Mouse (Mus musculus): ENCODE data around the gene Prss23. TPM values are rescaled to one million over a fixed set of nuclear protein-coding genes. Genes with fewer than 3 reads are reported as not detected.

The Prss23 gene
- polyA plus RNA-seq, 1 experiment = 74.2 TPM

DNA sequence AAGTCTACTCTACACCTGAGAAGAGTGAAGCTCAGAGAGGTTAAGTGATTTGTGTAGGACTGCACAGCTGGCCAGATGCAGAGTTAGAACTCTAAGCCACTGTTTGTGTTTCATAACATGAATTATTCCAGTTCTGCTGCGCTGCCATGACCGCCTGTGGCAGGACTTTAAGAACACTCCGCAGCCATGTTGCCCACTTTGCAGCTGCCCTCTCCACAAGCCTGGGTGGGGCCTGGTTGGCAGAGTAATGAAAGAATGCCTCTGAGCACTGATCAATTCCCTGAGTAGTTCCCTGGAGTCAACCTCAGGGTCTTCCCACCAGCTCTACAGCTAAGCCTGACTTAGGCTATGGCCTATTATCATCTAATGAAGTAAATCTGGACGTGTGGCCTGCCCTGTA is 32.1 kb upstream of the Prss23 start:
- no peaks in the 10 kb centered on the region for H3K36me3 ChIP-seq (ENCODE audit: control insufficient read depth, insufficient read depth, low read length)
- TF ChIP-seq POLR2A (IDR thresholded peaks at IDR 0.05; ENCODE audit: low read depth, low read length) (no peak), CTCF (IDR thresholded peaks at IDR 0.05; ENCODE audit: extremely low read depth, insufficient read length, insufficient replicate concordance, low read depth, low read length) (no peak)
- no peaks in the 10 kb centered on the region for H3K27me3 ChIP-seq (ENCODE audit: control insufficient read depth, insufficient read depth, low read length)
- no peak overlapping the region for H3K4me3 ChIP-seq (ENCODE audit: low read depth, low read length)
- no peaks in the 10 kb centered on the region; the same call in 1 of the 2 replicates for H3K4me1 ChIP-seq (ENCODE audit: control insufficient read depth, insufficient read depth, insufficient read length, low read length)
- no peak overlapping the region for H3K27ac ChIP-seq (ENCODE audit: insufficient read depth, low read depth, low read length)
- 86% methylated on average over 4 of the region's 4 CpGs for WGBS

DNA sequence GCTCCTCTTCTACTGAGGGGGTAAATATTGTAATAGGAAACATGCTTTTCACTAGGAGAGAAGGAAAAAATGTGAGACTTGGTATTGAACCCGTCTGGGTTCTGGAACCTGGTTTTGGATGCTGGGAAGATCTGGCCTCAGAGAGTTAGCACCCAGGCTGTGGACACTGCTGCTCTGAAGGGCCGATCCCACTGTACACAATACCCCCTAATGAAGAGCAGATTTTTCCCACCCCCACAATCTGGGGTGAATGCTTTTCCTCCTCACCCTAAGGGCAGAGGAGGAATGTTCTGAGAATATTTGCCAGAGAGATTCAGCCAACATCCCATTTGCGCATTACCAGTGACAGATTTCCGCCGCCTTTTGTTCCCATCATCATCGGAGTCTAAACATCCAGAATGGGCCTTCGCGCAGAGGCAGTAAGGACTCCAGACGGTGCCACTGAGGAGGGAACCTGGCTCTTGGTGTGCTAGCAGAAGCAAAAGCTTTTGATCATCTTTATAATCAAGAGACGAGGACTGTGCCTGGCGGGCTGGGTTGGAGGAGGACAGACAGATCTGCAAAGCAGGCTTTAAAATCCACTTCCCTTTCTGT is 31.6 kb upstream of the Prss23 start:
- TF ChIP-seq CTCF (IDR thresholded peaks at IDR 0.05; ENCODE audit: extremely low read depth, insufficient read length, insufficient replicate concordance, low read depth, low read length) (no peak), POLR2A (IDR thresholded peaks at IDR 0.05; ENCODE audit: low read depth, low read length) (no peak)
- Histone ChIP-seq H3K27ac (ENCODE audit: insufficient read depth, low read depth, low read length) (no peak overlapping the region), H3K4me3 (ENCODE audit: low read depth, low read length) (no peak overlapping the region), H3K27me3 (ENCODE audit: control insufficient read depth, insufficient read depth, low read length) (no peaks in the 10 kb centered on the region), H3K36me3 (ENCODE audit: control insufficient read depth, insufficient read depth, low read length) (no peaks in the 10 kb centered on the region), H3K4me1 (ENCODE audit: control insufficient read depth, insufficient read depth, insufficient read length, low read length) (no peaks in the 10 kb centered on the region; the same call in 1 of the 2 replicates)
- 92% methylated on average over 11 of the region's 11 CpGs for WGBS

DNA sequence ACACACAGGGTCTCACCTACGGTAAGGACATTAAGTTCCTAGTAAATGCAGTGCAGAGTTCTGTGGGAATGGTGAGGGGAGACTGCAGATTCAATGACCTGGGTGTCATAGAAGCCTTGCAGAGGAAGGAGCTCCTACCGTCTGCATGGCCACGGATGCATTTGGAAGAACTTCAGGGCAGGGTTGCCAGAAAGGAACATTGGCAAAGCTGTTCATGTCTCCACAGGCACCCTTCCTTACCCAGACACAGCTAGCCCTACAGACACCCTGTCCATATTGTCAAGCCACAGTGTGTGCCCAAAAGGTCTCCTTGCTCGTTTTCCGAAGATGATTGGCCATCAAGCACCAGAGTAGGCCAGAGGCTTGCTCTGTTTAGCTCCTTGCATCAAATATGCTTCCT is 30.1 kb upstream of the Prss23 start:
- Histone ChIP-seq H3K27me3 (ENCODE audit: control insufficient read depth, insufficient read depth, low read length) (no peaks in the 10 kb centered on the region), H3K4me3 (ENCODE audit: low read depth, low read length) (no peak overlapping the region), H3K36me3 (ENCODE audit: control insufficient read depth, insufficient read depth, low read length) (no peaks in the 10 kb centered on the region), H3K27ac (ENCODE audit: insufficient read depth, low read depth, low read length) (no peak overlapping the region), H3K4me1 (ENCODE audit: control insufficient read depth, insufficient read depth, insufficient read length, low read length) (no peaks in the 10 kb centered on the region; the same call in 1 of the 2 replicates)
- WGBS = 90% methylated on average over 5 of the region's 5 CpGs
- TF ChIP-seq CTCF (IDR thresholded peaks at IDR 0.05; ENCODE audit: extremely low read depth, insufficient read length, insufficient replicate concordance, low read depth, low read length) (no peak), POLR2A (IDR thresholded peaks at IDR 0.05; ENCODE audit: low read depth, low read length) (no peak)

DNA sequence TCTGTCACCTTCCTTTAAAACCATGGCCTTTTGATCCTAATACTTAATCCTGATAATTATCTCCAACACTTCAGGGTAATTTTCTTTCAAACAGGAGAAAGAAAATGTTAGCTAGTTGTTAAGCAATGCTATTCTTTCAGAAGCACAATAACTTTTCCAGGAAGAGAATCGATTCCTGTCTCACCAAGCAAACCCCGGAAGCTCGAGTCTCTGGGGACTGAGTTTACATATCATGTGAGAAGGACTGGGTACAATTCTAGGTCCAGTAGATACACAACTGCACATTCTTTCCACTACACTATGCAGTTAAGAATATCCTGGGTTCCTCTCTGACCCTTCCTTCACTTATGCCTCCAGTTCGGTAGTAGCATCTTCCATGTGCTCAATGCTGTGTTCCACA is 29.7 kb upstream of the Prss23 start:
- Histone ChIP-seq H3K4me1 (ENCODE audit: control insufficient read depth, insufficient read depth, insufficient read length, low read length) (no peaks in the 10 kb centered on the region; the same call in 1 of the 2 replicates), H3K27me3 (ENCODE audit: control insufficient read depth, insufficient read depth, low read length) (no peaks in the 10 kb centered on the region), H3K27ac (ENCODE audit: insufficient read depth, low read depth, low read length) (no peak overlapping the region), H3K36me3 (ENCODE audit: control insufficient read depth, insufficient read depth, low read length) (no peaks in the 10 kb centered on the region), H3K4me3 (ENCODE audit: low read depth, low read length) (no peak overlapping the region)
- WGBS = 60% methylated on average over 4 of the region's 4 CpGs
- no peak for TF ChIP-seq POLR2A (IDR thresholded peaks at IDR 0.05; ENCODE audit: low read depth, low read length)
- no peak for TF ChIP-seq CTCF (IDR thresholded peaks at IDR 0.05; ENCODE audit: extremely low read depth, insufficient read length, insufficient replicate concordance, low read depth, low read length)

DNA sequence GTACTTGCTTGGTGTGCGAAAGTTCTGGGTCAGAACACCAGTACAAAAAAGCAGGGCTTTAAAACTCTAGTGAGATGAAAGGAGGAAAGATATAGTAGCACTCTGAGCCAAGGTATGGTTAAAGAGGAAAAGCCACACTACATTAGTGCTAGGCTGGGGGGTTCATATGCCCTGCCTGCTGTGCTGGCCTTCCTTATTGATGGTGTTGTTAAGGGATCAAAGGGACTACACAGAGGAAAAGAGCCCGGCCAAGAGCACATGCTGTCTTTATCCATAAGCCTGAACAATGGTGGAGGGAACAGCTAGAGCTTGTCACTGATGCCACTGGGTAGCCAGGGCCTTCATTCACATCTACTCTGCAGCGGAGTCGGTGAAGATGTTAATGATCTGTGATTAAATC is 28.2 kb upstream of the Prss23 start:
- Histone ChIP-seq H3K36me3 (ENCODE audit: control insufficient read depth, insufficient read depth, low read length) (no peaks in the 10 kb centered on the region), H3K4me1 (ENCODE audit: control insufficient read depth, insufficient read depth, insufficient read length, low read length) (no peaks in the 10 kb centered on the region; the same call in 1 of the 2 replicates), H3K27ac (ENCODE audit: insufficient read depth, low read depth, low read length) (no peak overlapping the region), H3K4me3 (ENCODE audit: low read depth, low read length) (no peak overlapping the region), H3K27me3 (ENCODE audit: control insufficient read depth, insufficient read depth, low read length) (no peaks in the 10 kb centered on the region)
- TF ChIP-seq POLR2A (IDR thresholded peaks at IDR 0.05; ENCODE audit: low read depth, low read length) (no peak), CTCF (IDR thresholded peaks at IDR 0.05; ENCODE audit: extremely low read depth, insufficient read length, insufficient replicate concordance, low read depth, low read length) (no peak)
- 66% methylated on average over 4 of the region's 4 CpGs for WGBS

DNA sequence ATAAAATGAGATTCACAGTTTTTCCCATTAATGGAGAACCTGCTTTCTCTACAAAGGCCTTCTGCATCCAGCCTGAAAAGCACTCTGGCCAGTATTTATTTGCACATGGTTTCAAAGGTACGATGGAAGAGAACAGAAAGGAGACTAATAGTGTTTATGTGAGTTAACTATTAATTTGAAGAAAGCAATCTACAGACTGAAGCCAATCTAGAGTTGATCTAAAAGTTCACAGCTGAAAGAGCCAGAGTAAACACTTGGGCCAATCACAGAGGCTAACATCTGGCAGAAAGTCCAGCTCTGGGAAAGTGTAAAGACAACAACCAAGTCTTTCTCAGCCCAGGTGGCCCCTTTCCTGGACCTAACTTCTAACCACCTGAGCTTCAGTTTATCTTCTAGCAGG is 27.1 kb upstream of the Prss23 start:
- Histone ChIP-seq H3K4me1 (ENCODE audit: control insufficient read depth, insufficient read depth, insufficient read length, low read length) (no peaks in the 10 kb centered on the region; the same call in 1 of the 2 replicates), H3K27ac (ENCODE audit: insufficient read depth, low read depth, low read length) (no peak overlapping the region), H3K36me3 (ENCODE audit: control insufficient read depth, insufficient read depth, low read length) (no peaks in the 10 kb centered on the region), H3K4me3 (ENCODE audit: low read depth, low read length) (no peak overlapping the region), H3K27me3 (ENCODE audit: control insufficient read depth, insufficient read depth, low read length) (no peaks in the 10 kb centered on the region)
- TF ChIP-seq POLR2A (IDR thresholded peaks at IDR 0.05; ENCODE audit: low read depth, low read length) (no peak), CTCF (IDR thresholded peaks at IDR 0.05; ENCODE audit: extremely low read depth, insufficient read length, insufficient replicate concordance, low read depth, low read length) (no peak)
- 10% methylated on average over 1 of the region's 1 CpGs for WGBS

DNA sequence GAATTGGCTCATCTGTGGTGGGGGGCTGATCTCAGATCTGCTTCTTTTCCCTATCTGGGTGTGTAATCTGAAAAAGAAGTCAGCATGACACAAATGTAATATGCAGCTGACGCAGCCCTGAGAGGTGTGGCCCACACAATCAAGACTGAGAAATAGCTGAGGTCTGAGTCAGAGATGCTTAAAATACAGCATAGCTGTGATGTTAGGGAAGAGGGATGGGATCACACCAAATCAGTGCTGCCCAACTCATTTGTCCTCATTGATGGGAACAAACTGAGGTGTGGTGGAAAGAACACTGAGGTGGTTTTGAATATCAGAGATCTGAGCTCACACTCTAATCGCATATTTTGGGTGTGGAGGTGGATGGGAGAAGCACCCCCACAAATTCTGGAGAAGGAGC is 14.0 kb upstream of the Prss23 start:
- H3K36me3 ChIP-seq (ENCODE audit: control insufficient read depth, insufficient read depth, low read length) = no peaks in the 10 kb centered on the region
- H3K27me3 ChIP-seq (ENCODE audit: control insufficient read depth, insufficient read depth, low read length) = no peaks in the 10 kb centered on the region
- no peaks in the 10 kb centered on the region for H3K4me1 ChIP-seq (ENCODE audit: control insufficient read depth, insufficient read depth, insufficient read length, low read length)
- no peak overlapping the region for H3K27ac ChIP-seq (ENCODE audit: insufficient read depth, low read depth, low read length)
- 84% methylated on average over 2 of the region's 2 CpGs for WGBS
- TF ChIP-seq CTCF (IDR thresholded peaks at IDR 0.05; ENCODE audit: extremely low read depth, insufficient read length, insufficient replicate concordance, low read depth, low read length) (no peak), POLR2A (IDR thresholded peaks at IDR 0.05; ENCODE audit: low read depth, low read length) (no peak)
- H3K4me3 ChIP-seq (ENCODE audit: low read depth, low read length) = no peak overlapping the region

Data from small intestine, adult 2 months (tissue).